Mouse (Mus musculus): ENCODE data around the gene Kcnma1.

The Kcnma1 gene

DNA sequence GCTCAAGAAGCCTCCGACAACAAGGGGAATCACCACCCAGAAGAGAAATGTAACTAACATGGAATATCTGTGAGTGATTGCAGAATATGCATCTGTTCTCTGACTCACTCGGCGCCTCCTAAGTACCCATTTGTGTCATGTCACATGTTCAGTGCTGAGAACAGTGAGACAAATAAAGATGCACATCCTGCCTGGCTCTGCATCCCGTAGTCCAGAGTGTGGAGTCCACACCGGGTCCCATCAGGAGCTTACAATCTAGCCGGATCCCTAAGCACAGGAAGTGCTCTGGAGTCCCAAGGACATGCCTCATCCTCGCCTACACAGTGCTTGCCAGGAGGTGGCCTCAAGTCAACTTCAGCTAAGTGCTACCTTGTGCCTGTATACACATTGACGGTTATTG, 32.1 kb downstream of the Kcnma1 start:
- intact Hi-C loops (cut with DNase I) = no loop called here

DNA sequence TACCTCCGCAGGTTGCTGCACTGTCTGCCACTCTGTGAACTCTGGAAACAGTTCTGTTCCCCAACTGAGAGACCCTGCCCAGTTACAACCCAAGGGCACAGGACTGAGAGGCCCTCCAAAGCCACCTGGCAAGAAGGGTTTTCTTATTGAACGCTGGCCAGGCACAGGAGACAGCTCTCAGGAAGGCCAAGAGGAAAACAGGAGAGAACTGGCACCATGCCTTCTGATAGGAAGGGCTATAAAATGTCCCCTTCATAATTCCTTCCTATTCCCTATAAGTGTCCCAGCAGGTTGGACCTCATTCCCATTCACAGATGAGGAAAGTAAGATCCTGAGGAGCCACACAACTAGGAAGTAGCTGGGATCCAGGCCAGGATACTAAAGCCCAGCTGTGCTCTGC, 39.6 kb downstream of the Kcnma1 start:
- intact Hi-C loops (cut with DNase I) = no loop called here

DNA sequence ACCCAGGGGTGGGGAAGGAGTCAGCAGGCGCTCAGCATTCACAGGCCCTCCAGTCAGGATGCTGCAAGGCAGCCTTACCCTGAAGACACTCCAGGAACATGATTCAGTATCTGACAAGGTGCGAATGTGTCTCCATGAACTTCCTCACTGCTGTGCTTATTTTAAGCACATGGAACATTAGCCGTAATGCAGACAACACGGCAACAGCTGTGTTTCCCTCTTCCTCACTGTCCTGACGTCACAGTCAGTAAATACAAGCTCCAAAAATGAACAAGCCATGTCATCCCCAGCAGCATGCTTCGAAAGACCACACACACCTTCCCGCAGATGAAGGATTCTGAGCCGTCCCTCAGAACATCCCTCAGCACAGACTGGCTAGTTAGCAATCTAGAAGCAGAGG, 47.8 kb downstream of the Kcnma1 start:
- intact Hi-C loops (cut with DNase I) = no loop called here

DNA sequence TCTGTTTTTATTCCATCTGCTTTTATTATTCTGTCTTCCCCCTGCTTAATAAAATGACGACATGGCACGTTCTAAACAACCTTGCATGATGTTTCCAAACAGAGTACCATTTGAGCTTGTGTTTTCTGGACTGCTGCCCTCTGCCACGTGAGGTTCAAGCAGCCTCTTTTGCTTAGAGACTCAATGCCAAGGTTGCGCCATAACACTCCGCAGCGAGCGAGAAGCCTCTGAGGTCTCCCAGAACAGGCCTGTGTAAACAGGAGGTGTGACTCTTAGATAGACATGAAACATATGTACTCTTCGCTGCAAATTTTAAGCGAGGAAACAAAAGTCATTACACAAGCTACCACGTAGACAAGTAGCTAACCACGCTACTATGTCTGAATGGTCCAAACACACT, 55.2 kb downstream of the Kcnma1 start:
- intact Hi-C loops (cut with DNase I) = no loop called here

DNA sequence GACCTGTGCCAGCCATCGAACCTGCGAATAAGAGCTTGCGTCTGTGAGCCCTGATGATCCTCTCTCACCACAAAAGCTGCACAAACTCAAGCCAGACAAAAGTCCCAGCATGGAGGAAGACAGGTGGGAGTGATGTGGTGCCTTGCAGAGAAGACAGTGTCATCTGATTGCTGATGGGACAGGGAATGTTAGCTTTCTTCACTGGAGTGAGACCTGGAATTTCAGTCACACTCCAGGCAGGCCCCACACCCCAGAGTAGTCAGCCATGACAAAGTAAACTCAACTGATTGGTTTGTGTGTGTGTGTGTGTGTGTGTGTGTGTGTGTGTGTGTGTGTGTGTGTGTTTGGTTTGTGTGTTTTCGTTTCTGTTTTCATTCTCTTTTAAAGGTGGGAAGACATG, 57.0 kb downstream of the Kcnma1 start:
- intact Hi-C loops (cut with DNase I) = no loop called here

DNA sequence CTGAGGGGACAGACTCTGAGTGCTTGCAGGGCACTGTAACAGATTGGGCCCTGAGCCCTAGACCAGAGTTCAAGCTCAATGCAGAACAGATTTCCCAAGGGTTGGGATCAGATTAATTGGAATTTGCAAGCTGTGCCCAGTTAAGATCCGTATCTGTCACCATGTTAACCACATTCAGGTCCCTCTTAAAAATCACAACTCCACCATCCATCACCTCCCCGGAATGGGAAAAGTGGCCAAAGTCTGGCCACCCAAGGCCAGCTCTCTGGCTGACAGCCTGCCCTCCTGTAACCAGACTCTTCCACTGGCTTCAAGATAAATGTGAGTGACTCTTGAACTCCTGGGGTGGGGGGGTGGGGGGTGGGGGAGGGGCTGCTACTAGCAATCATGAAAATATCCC, 70.4 kb downstream of the Kcnma1 start:
- intact Hi-C loops (cut with DNase I) = no loop called here

DNA sequence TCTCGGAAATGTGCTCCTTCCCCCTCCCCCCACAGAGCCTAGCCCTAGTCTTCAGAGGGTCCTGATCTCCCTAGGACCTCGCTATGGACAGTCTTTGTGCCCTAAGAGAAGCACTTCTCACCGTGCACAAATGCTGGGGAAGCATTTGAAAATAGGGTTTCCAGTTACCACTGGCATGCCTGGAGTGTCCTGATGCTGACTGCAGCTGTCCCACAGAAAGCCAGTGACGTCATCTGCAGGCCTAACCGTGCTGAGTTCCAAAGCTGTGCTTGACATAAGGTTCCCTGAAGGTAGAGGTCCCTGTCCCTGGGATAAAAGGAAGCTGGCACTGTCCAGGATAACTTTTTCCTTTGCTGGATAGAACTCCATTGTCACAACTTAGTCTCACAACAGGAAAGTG, 71.1 kb downstream of the Kcnma1 start:
- intact Hi-C loops (cut with DNase I) = no loop called here

DNA sequence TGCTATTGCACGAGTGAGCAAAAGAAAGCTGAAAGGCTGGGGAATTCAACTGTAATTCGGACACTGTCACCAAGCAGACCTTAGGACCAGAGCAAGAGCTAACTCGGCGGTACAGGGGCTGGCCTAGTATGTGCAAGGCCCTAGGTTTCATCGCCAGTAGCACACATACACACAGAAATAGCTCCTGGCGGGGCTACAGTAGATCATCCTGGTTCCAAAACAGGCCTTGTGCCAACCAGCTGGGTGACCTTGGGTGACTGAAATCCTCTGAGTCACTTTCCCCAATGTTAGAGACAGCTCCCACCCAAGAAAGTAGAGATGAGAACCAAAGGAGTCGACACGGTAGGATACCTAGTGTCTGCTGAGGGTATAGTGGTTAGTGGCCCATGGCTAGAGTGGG, 72.2 kb downstream of the Kcnma1 start:
- intact Hi-C loops (cut with DNase I) = no loop called here

DNA sequence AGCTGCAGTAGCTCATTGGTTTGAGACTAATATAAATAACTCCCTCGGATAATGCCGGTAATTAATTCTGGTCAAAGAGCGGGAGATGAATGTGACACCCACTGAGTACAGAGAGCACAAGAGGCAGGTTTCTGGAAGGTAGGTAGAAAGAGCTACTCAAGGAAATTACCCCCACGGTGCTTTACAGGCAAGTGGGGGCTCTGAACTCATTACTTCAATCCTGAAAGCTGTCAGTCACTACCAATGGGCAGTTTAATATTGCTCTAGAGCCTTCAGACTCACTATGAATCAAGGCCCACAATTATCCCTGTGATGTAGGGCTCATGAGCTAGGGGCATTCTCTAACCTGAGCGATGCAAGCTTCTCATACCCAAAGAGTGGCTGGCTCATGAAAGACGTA, 79.3 kb downstream of the Kcnma1 start:
- intact Hi-C loops (cut with DNase I) = no loop called here

DNA sequence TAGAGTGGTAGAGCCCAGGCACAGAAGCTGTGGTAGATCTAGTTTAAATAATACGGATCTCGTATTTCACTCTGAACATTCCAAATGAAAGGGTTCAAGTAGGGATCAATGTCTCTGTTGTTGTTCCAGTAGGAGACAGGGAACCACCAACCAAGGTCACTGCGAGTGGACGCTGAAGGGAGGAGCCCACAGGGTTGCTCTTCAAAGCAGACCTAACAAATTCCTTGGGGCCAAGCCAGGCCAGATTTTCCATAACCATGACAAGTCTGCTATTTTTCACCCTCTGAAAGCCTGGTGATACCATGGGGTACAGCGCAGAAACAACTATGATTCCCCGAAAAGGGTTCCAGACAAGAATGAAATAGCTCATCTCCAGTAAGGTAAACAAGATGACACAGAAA, 82.6 kb downstream of the Kcnma1 start:
- intact Hi-C loops (cut with DNase I) = no loop called here

DNA sequence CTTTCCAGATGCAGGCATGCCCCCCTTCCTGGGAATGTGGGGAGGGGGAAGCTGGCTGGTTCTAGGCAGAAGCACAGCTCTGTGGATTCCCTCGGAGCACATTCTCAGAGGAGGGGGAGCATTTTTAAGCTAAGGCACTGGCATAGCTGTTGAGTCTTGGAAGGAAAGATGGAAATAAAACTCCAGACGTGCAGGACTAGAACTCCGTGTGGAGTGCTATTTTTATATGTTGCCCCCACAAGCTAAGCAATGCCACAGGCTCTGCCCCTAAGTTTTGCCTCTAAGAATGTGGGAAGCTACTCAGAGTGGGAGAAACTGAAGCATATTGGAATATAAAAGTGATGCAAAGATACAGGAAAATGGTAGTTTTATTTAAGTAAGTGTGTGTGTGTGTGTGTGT, 85.1 kb downstream of the Kcnma1 start:
- intact Hi-C loops (cut with DNase I) = no loop called here

DNA sequence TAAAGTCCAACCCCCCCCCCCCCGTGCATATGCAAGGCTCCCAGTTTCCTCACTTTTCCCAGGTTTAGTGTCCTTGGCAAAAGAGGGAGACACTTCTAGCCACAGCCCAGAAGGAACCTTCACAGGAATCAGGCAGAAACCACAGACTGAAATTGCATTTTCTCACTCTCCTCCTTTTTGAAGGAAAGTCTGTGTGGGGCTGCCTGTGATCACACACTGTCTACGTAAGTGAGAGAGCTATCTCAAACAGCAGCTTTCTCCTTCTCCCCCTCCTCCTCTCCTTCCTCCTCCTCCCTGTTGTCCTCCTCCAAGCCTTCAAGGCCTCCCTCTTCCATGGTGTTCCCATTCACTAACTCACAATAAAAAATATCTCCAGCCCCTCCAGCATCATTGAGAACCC, 90.9 kb downstream of the Kcnma1 start:
- intact Hi-C loops (cut with DNase I) = no loop called here

DNA sequence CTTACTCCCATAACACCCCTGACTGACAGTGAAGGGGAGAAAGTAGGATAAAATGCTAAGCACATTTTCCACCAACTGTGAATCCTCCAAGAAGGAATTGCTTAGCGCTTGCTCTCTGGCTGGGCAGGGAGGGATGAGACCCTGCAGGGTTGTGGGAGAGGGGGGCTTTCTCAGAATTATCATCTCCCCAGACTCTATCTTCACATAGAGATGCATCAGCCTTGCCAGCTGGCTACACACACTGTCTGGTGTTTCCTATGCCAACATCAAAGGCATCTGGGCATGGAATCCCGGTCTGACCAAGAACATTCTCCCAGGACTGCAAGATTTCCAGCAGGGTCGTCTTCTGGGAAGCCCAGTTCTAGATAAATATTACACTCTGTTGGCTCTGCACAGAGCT, 91.5 kb downstream of the Kcnma1 start:
- intact Hi-C loops (cut with DNase I) = no loop called here

DNA sequence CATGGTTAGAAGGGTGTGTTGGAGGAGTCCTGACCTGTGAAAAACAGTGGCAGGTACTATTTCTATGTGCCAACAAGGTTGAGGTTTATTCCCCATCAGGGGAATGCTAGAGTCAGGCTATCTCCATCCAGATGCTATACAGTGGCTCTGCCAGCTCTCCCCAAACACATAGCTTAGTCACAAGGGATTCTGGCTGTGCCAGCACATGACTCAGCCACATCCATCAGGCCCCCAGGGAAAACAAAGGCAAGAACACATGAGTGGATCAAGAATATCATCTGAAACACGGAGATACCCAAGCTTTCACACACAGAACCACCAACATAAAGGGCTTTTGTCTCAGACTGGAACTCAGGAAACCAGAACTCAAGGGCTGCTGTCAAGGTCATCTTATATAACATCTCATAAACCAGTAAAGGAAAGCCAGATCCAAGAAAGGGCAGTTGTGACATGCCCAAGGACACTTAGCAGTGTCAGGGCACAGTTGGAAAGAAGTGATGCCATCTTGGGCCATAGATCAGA, 103.1 kb downstream of the Kcnma1 start:
- intact Hi-C loops (cut with DNase I) = no loop called here

DNA sequence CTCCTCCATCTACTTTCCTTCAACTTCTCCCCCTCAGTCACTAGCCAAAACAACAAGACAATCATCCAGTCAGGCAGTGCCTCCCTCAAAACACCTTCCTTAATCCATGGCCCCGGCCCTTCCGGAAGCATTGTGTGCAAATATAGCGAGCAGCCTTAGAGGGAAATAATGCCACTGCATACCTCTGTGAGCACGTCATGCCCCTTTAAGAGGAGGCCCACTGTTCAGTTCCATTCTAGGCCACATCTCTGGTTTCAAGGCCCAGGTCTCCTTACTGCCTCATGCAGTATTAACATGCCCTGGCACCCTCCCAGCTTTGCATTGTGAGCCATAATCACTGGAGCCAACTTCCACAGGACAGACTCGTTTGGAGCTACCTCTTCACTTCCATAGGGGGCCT, 105.7 kb downstream of the Kcnma1 start:
- intact Hi-C loops (cut with DNase I) = no loop called here

DNA sequence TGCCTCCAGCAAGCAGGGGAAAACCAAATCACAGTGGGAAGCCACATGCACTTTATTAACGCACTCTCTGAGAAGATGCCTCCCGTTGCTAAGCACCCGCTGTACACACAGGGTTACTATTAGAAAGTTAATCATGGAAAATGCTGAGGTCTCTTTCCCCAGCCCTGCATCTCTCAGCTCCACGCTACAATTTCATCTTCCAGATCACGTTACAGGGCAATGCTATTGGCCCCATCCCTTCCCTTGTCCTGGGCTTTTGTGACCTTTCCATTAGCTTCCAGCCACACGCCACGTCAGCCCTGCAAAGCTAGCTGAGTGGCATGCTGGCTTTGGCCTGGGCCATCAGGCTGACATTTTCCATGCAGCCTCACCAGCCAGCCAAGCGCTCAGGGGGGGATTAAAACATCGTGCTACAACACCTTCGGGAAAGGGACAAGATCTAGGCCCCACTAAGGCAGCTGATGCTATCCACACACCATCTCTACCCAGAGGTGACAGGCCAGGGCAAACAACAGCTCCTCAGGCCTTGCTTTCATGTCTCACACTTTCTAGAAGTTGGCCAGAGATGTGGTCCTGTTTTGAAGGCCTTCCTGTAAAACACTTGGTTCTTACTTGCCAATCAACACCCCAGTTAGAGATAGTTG, 111.5 kb downstream of the Kcnma1 start:
- intact Hi-C loops (cut with DNase I) = no loop called here

DNA sequence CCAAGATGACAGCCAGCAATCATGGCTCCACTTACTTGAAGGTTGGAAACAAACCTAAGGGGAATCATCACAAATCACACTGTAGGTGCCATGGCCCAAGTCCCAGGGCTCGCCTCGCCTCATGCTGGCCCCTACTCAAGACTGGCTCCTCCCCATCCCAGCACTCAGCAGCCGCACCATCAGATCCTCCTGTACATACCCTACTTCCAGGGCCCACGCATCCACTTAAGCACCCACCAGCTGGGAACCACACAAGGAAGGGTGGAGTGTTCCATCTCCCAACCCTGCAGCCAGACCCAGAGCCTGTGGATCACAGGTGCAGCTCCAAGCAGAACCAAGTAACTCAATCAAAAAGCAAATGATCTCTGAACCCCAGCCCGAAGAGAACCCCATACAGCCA, 114.8 kb downstream of the Kcnma1 start:
- intact Hi-C loops (cut with DNase I) = loop anchor here (5.0 kb wide), 1 partner anchor 108 kb away; no protein-coding TSS in a partner anchor

DNA sequence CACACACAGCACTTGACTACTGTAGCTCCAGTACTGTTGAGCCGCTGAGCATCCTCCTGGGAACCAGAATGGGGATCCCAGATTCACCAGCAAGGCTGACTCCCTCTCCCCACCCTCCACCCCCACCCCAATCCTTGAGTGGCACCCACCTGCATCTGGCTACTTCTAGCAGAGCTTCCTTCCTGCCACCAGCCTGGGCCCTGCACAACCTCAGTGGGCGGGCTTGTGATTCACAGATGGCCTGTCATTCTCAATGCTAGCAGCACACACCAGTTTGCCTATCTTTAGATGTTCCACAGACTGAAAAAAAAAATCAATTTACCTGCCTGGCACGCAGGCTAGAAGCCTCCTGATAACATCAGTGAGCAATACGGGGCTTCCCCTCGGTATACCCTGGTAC, 116.5 kb downstream of the Kcnma1 start:
- intact Hi-C loops (cut with DNase I) = loop anchor here (5.0 kb wide), 1 partner anchor 109 kb away; no protein-coding TSS in a partner anchor

DNA sequence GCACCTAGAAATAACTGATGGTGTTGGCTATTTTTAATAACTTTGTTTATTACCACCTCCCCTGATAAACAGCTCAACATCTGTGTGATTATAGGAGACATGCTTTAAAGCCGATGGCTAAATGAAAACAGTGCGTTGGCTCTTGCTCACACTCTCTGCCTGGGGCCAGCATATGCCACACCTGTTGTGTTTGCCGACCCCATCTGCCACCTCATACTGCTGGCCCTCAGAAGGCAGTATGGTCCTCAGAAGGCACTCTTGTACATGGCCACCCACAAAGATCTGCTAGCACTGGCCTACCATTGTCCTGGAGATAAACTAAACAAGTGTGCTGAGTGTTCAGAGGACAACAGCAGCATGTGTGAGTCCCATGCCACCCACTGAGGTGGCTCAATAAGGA, 118.3 kb downstream of the Kcnma1 start:
- intact Hi-C loops (cut with DNase I) = loop anchor here (5.0 kb wide), 1 partner anchor 111 kb away; no protein-coding TSS in a partner anchor

DNA sequence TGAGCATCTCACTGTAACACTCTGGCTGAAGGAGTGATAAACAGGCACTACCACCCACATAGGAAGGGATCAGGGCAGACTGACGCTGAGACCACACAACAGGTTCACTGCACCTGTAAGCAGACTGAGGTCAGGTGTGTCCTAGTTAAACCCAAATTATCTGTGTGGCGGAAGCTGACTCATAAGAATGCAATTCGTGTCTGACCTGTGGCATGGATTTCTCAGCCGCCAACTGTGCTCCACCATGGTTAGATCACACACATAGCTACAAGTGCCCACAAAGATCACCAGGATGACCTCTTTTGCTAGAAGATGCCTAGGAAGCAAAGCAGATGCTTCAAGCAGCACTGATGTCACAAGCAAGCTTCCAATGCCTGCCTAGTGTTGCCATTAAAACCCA, 128.2 kb downstream of the Kcnma1 start:
- intact Hi-C loops (cut with DNase I) = no loop called here

DNA sequence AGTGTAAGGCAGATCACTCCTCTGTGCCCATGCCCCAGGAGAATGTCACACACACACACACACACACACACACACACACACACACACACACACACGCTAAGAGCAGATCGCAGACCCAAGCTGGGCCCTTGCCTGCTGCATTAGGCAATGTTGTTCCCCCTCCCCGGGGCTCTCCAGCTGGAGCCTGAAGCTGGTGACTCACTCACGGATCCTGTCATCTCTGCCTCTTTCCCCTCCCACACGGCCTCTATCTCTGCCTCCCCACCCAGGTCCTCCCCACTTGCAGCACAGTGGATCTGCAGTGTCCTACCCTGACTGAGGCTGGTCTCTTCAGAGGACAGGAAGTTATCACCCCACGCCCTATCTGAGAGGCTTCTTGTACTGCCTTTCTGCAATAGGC, 128.8 kb downstream of the Kcnma1 start:
- intact Hi-C loops (cut with DNase I) = no loop called here

DNA sequence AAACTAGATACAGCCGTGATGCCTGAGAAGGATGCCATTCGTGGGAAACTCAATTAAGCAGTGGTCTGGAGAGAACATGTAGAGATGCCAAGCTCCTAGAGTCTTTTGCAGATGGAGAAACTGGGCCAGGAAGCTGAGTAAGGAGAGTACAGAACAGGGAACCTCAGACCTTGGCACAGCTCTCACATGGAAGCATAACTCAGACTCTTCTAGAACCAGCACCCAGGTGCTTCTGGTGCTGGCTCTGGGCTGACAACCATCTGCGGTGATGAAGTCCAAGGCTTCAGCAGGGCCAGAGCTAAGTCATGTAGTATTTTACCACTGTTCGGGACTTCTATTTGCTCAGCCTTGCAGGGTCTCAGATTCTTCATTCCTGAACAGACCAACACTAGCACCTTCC, 129.2 kb downstream of the Kcnma1 start:
- intact Hi-C loops (cut with DNase I) = no loop called here

DNA sequence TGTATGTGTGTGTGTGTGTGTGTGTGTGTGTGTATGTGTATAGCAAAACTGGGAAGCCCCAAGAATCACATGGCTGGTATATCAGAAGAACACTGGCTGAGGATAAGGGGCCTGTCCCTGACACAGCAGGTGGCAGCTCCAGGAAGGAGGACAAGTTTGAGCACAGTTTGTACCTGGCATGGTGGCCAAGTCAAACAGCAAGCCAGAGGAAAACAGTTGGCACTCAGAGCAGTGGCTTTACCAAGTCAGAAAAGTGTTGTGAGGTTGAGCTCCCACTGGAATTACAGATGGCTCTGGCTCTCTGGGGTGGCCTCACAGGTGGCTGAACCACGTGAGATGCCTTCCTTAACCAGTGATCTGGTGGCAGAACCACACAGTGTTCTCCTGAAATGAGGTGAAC, 132.3 kb downstream of the Kcnma1 start:
- intact Hi-C loops (cut with DNase I) = no loop called here

DNA sequence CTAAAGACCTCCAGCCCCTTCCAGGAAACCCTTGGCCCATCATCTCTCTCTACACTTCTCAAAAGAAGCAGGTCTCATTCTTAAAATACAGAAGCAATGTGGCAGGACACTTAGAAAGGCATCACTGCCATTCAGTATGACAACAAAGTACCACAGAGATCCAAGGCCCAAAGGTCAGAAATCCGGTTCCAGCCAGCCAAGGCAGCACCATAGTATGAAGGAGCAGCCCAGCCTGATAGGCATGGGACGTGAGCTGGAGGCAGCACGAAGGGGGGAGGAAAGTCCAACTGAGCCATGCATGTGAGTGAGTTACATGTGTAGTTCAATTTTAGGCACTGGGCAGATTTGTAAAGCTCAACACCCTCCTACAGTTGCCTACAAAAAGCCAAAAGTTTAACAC, 135.0 kb downstream of the Kcnma1 start:
- intact Hi-C loops (cut with DNase I) = no loop called here

All from adrenal gland (tissue).